In genomic region chr2:165967076-165967475, GRCm38 (mm10) we compare ENCODE assay signal across 14 mouse cellular contexts. TPM values are rescaled to one million over a fixed set of nuclear protein-coding genes. Genes with fewer than 3 reads are reported as not detected.
DNase-seq lines count a peak whose midpoint lies in the region; ATAC-seq lines count a peak whose summit lies in the region.
"Had no signal": no experiment of that assay in that cellular context is flagged by ENCODE, and none has a peak within 500 bp of the region (broad histone marks: within the 10 kb centered on the region; RNA-seq: fewer than 3 reads in every experiment).

No protein-coding gene starts in this region.

- peaks cover 5% of the 10 kb centered on the region; the same call in 1 of the 2 replicates for H3K9me3 ChIP-seq in forebrain, embryonic 10.5 days
- no peaks in the 10 kb centered on the region for H3K9me3 ChIP-seq in forebrain, embryonic 16.5 days (ENCODE audit: control insufficient read depth, low read length)
- H3K9me3 ChIP-seq in neural tube, embryonic 13.5 days = no peaks in the 10 kb centered on the region
- H3K9me3 ChIP-seq in liver, embryonic 15.5 days (replicated peaks) = no peaks in the 10 kb centered on the region
- H3K9me3 ChIP-seq: hindbrain, embryonic 15.5 days; kidney, embryonic 15.5 days; limb, embryonic 10.5 days had no signal

- no peaks in the 10 kb centered on the region for H3K36me3 ChIP-seq in forebrain, embryonic 10.5 days (replicated peaks)
- no peaks in the 10 kb centered on the region for H3K36me3 ChIP-seq in forebrain, embryonic 16.5 days (ENCODE audit: control insufficient read depth, insufficient read depth)
- H3K36me3 ChIP-seq in neural tube, embryonic 13.5 days = no peaks in the 10 kb centered on the region
- no peaks in the 10 kb centered on the region for H3K36me3 ChIP-seq in liver, embryonic 15.5 days (replicated peaks)
- H3K36me3 ChIP-seq: hindbrain, embryonic 15.5 days; kidney, embryonic 15.5 days; limb, embryonic 10.5 days had no signal

- H3K9ac ChIP-seq in forebrain, embryonic 16.5 days (replicated peaks; ENCODE audit: low read depth, low read length) = no peak overlapping the region
- no peak overlapping the region for H3K9ac ChIP-seq in neural tube, embryonic 13.5 days
- H3K9ac ChIP-seq in liver, embryonic 15.5 days = no peak overlapping the region
- H3K9ac ChIP-seq: hindbrain, embryonic 15.5 days; kidney, embryonic 15.5 days had no signal

- H3K4me3 ChIP-seq in forebrain, embryonic 10.5 days = no peak overlapping the region
- H3K4me3 ChIP-seq in forebrain, embryonic 16.5 days (replicated peaks; ENCODE audit: low read length) = no peak overlapping the region
- no peak overlapping the region for H3K4me3 ChIP-seq in neural tube, embryonic 13.5 days
- H3K4me3 ChIP-seq in liver, embryonic 15.5 days (replicated peaks) = no peak overlapping the region
- H3K4me3 ChIP-seq: hindbrain, embryonic 15.5 days; kidney, embryonic 15.5 days; limb, embryonic 10.5 days had no signal

- DNase-seq in forebrain, embryonic 10.5 days (ENCODE audit: extremely low spot score, low spot score) = no peak
- DNase-seq in neural tube, embryonic 10.5 days (ENCODE audit: extremely low spot score, low spot score) = no peak
- no peak for DNase-seq in spleen, adult 12 weeks (ENCODE audit: low spot score)
- no peak for DNase-seq in urinary bladder, postnatal 36 days (ENCODE audit: low spot score in 2 of 2)
- no peak for DNase-seq in thymus, adult 18-20 months
- DNase-seq: gastrocnemius, postnatal 36 days; layer of hippocampus, adult 9-11 months had no signal

- peaks cover 48% of the 10 kb centered on the region for H3K4me1 ChIP-seq in forebrain, embryonic 10.5 days
- H3K4me1 ChIP-seq in forebrain, embryonic 16.5 days (replicated peaks; ENCODE audit: control insufficient read depth, insufficient read depth, low read length) = no peaks in the 10 kb centered on the region
- H3K4me1 ChIP-seq in neural tube, embryonic 13.5 days (replicated peaks) = peaks cover 11% of the 10 kb centered on the region; the same call in 1 of the 2 replicates
- peaks cover 45% of the 10 kb centered on the region for H3K4me1 ChIP-seq in liver, embryonic 15.5 days (replicated peaks)

- 89% methylated on average over 2 of the region's 2 CpGs for WGBS in forebrain, embryonic 10.5 days
- 88% methylated on average over 2 of the region's 2 CpGs for WGBS in forebrain, embryonic 16.5 days
- 90% methylated on average over 2 of the region's 2 CpGs for WGBS in neural tube, embryonic 13.5 days
- 65% methylated on average over 2 of the region's 2 CpGs for WGBS in liver, embryonic 15.5 days (ENCODE audit: insufficient replicate concordance)

- H3K27me3 ChIP-seq in forebrain, embryonic 10.5 days (ENCODE audit: poor library complexity, severe bottlenecking) = no peaks in the 10 kb centered on the region
- no peaks in the 10 kb centered on the region for H3K27me3 ChIP-seq in forebrain, embryonic 16.5 days (replicated peaks; ENCODE audit: control insufficient read depth, insufficient read depth, low read length)
- no peaks in the 10 kb centered on the region for H3K27me3 ChIP-seq in neural tube, embryonic 13.5 days
- no peaks in the 10 kb centered on the region for H3K27me3 ChIP-seq in liver, embryonic 15.5 days
- H3K27me3 ChIP-seq: hindbrain, embryonic 15.5 days; kidney, embryonic 15.5 days; Patski had no signal

- no peak overlapping the region for H3K4me2 ChIP-seq in forebrain, embryonic 16.5 days (ENCODE audit: low read length)
- H3K4me2 ChIP-seq in neural tube, embryonic 13.5 days = no peak overlapping the region
- H3K4me2 ChIP-seq in liver, embryonic 15.5 days = no peak overlapping the region
- H3K4me2 ChIP-seq: hindbrain, embryonic 15.5 days; kidney, embryonic 15.5 days had no signal

- H3K27ac ChIP-seq in forebrain, embryonic 10.5 days = peak overlapping the region; percentile 79
- H3K27ac ChIP-seq in forebrain, embryonic 16.5 days (ENCODE audit: low read length) = no peak overlapping the region
- H3K27ac ChIP-seq in neural tube, embryonic 13.5 days (replicated peaks) = peak overlapping the region; percentile 29; the same call in 1 of the 2 replicates
- 0 out of 2 replicates have a peak overlapping the region, but pooled peaks have one; percentile 4 for H3K27ac ChIP-seq in liver, embryonic 15.5 days (replicated peaks)
- H3K27ac ChIP-seq: hindbrain, embryonic 15.5 days had no signal

- ATAC-seq in forebrain, embryonic 16.5 days = no peak
- no peak for ATAC-seq in neural tube, embryonic 13.5 days (ENCODE audit: low read depth)
- no peak for ATAC-seq in liver, embryonic 15.5 days (ENCODE audit: insufficient read depth)
- ATAC-seq: Patski had no signal

RNA-seq across cellular contexts. Expression of gene Ncoa3, which starts 25.4 kb away (rescaled TPM):
- polyA plus RNA-seq in forebrain, embryonic 10.5 days (2016; fragmentation: Nextera tagmentation; extraction: Ambion mirVana) = 14.3 and 15.7 TPM in 2 replicates
- polyA plus RNA-seq in forebrain, embryonic 16.5 days (2015; fragmentation: Nextera tagmentation; extraction: Ambion mirVana) = 10.6 and 11.3 TPM in 2 replicates
- polyA plus RNA-seq in neural tube, embryonic 13.5 days (2015; fragmentation: Nextera tagmentation; extraction: Ambion mirVana) = 12.6 and 14.9 TPM in 2 replicates
- 3.5 and 3.7 TPM in 2 replicates for polyA plus RNA-seq in liver, embryonic 15.5 days (2015; fragmentation: Nextera tagmentation; extraction: Ambion mirVana)
